ENCODE assay signal across 15 mouse cellular contexts in the genomic region with DNA sequence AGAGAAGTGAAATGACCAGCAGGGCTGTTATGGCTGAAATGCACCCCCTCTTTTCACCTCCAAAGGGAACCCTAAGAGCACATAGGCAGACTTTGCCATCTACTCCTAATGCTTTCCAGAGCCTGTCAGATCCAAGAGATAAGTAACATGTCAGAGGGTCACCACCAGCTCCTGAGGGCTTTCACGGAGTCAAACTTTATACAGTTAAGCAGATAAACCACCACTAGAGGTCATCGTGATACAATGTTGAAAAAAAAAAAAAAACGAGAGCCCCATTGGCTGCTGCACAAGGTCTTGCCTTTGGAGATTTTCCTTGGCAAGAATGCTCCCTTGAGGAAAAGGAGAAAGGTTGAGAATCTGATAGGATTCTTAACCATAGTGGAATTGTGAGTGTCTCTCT. TPM values are rescaled to one million over a fixed set of nuclear protein-coding genes. Genes with fewer than 3 reads are reported as not detected.
A peak's percentile ranks its signal among the peaks of the same experiment; 100 is the strongest.
DNase-seq lines count a peak whose midpoint lies in the region; ATAC-seq and TF ChIP-seq lines count a peak whose summit lies in the region.
"Had no signal": no experiment of that assay in that cellular context is flagged by ENCODE, and none has a peak within 500 bp of the region (broad histone marks: within the 10 kb centered on the region; RNA-seq: fewer than 3 reads in every experiment).

No protein-coding gene starts in this region.

- WGBS in midbrain, postnatal 0 days, result 1% methylated on average over 3 of the region's 3 CpGs
- WGBS in midbrain, embryonic 13.5 days, result 1% methylated on average over 3 of the region's 3 CpGs

- no peak overlapping the region for H3K4me3 ChIP-seq in gastrocnemius, adult 2 months
- H3K4me3 ChIP-seq in midbrain, postnatal 0 days (ENCODE audit: low read depth, low read length), result no peak overlapping the region
- H3K4me3 ChIP-seq in midbrain, embryonic 13.5 days (replicated peaks), result no peak overlapping the region
- H3K4me3 ChIP-seq: embryonic facial prominence, embryonic 12.5 days had no signal

- peaks cover 10% of the 10 kb centered on the region for H3K27me3 ChIP-seq in midbrain, postnatal 0 days (ENCODE audit: insufficient read depth, low read length)
- peaks cover 11% of the 10 kb centered on the region for H3K27me3 ChIP-seq in midbrain, embryonic 13.5 days
- no peaks in the 10 kb centered on the region for H3K27me3 ChIP-seq in splenic B cell, adult 2 months (ENCODE audit: control insufficient read depth, insufficient read depth, low read length, poor library complexity, severe bottlenecking)

- no peak overlapping the region for H3K9ac ChIP-seq in midbrain, postnatal 0 days (replicated peaks; ENCODE audit: low read length, poor library complexity, severe bottlenecking)
- no peak overlapping the region for H3K9ac ChIP-seq in midbrain, embryonic 13.5 days (replicated peaks)
- H3K9ac ChIP-seq: embryonic facial prominence, embryonic 12.5 days had no signal

- no peaks in the 10 kb centered on the region for H3K36me3 ChIP-seq in midbrain, postnatal 0 days (ENCODE audit: insufficient read depth, low read length)
- H3K36me3 ChIP-seq in midbrain, embryonic 13.5 days, result no peaks in the 10 kb centered on the region
- no peaks in the 10 kb centered on the region for H3K36me3 ChIP-seq in splenic B cell, adult 2 months (ENCODE audit: control insufficient read depth, insufficient read depth, low read length, poor library complexity, severe bottlenecking)
- H3K36me3 ChIP-seq: embryonic facial prominence, embryonic 12.5 days; G1E had no signal

- H3K27ac ChIP-seq in gastrocnemius, adult 2 months, result no peak overlapping the region
- no peak overlapping the region for H3K27ac ChIP-seq in midbrain, postnatal 0 days (ENCODE audit: low read depth, low read length)
- no peak overlapping the region for H3K27ac ChIP-seq in midbrain, embryonic 13.5 days
- H3K27ac ChIP-seq: embryonic facial prominence, embryonic 12.5 days had no signal

- no peak overlapping the region for H3K4me2 ChIP-seq in midbrain, postnatal 0 days (ENCODE audit: low read depth, low read length, poor library complexity, severe bottlenecking)
- no peak overlapping the region for H3K4me2 ChIP-seq in midbrain, embryonic 13.5 days (replicated peaks)
- H3K4me2 ChIP-seq: embryonic facial prominence, embryonic 12.5 days had no signal

- TF ChIP-seq CTCF in gastrocnemius, adult 2 months (IDR thresholded peaks at IDR 0.05), result peak; percentile 35; the same call in 1 of the 2 replicates
- TF ChIP-seq CTCF in midbrain, postnatal 0 days (IDR thresholded peaks at IDR 0.05), result peak; percentile 61

- peaks cover 11% of the 10 kb centered on the region; the same call in 1 of the 2 replicates for H3K4me1 ChIP-seq in midbrain, postnatal 0 days (ENCODE audit: insufficient read depth, low read length)
- H3K4me1 ChIP-seq in midbrain, embryonic 13.5 days (replicated peaks), result peaks cover 18% of the 10 kb centered on the region

- intact Hi-C loops in gastrocnemius, adult 2 months (cut with DNase I), result loop anchor here (5.0 kb wide), 1 partner anchor 266 kb away; no protein-coding TSS in a partner anchor
- intact Hi-C loops in left cerebral cortex, postnatal 4 days (cut with DNase I), result no loop called here

- ATAC-seq in midbrain, postnatal 0 days (ENCODE audit: low FRiP score), result no peak
- ATAC-seq in midbrain, embryonic 13.5 days, result no peak

- H3K9me3 ChIP-seq in midbrain, postnatal 0 days (ENCODE audit: low read length), result no peaks in the 10 kb centered on the region
- no peaks in the 10 kb centered on the region for H3K9me3 ChIP-seq in midbrain, embryonic 13.5 days
- H3K9me3 ChIP-seq: embryonic facial prominence, embryonic 12.5 days; G1E had no signal

- DNase-seq in gastrocnemius, adult 2 months, result no peak
- DNase-seq in gastrocnemius, postnatal 10 days, result no peak
- peak; percentile 44 for DNase-seq in midbrain, postnatal 0 days (ENCODE audit: low spot score)
- peak; percentile 34 for DNase-seq in embryo, embryonic 9.5 days (ENCODE audit: extremely low spot score)
- DNase-seq in splenic B cell, adult 2 months (ENCODE audit: low read depth, low spot score), result peak; percentile 13
- no peak for DNase-seq in left cerebral cortex, postnatal 4 days
- no peak for DNase-seq in thymus, postnatal 36 days
- DNase-seq: heart, postnatal 36 days; layer of hippocampus, adult 9-11 months; lung, adult 18-20 months; thymus, postnatal 25 days had no signal

RNA-seq across cellular contexts. Expression of a gene that starts 1.8 kb away (rescaled TPM):
- not detected for total RNA-seq in gastrocnemius, adult 2 months (2021)
- under 1 TPM in 1 of 2 experiments, not detected in 1; 0.09 TPM for total RNA-seq in gastrocnemius, postnatal 10 days (2021)
- 2.0 and 5.0 TPM in 2 replicates for total RNA-seq in midbrain, postnatal 0 days (2014; rRNA removed)
- 2.4 and 2.5 TPM in 2 replicates for polyA plus RNA-seq in midbrain, postnatal 0 days (2015; fragmentation: Nextera tagmentation; extraction: Ambion mirVana)
- 0.89 and 0.99 TPM in 2 replicates for polyA plus RNA-seq in midbrain, embryonic 13.5 days (2015; fragmentation: Nextera tagmentation; extraction: Ambion mirVana)
- total RNA-seq in left cerebral cortex, postnatal 4 days (2021), result under 1 TPM in 1 of 2 experiments, not detected in 1; 0.08 TPM
- polyA plus RNA-seq: G1E had no signal

RNA-seq across cellular contexts. Expression of a gene that starts 20.4 kb away (rescaled TPM):
- not detected for total RNA-seq in gastrocnemius, adult 2 months (2021)
- total RNA-seq in gastrocnemius, postnatal 10 days (2021), result under 1 TPM in 1 of 2 experiments, not detected in 1; 0.07 TPM
- 9.6 and 12.1 TPM in 2 replicates for total RNA-seq in midbrain, postnatal 0 days (2014; rRNA removed)
- 15.8 and 16.5 TPM in 2 replicates for polyA plus RNA-seq in midbrain, postnatal 0 days (2015; fragmentation: Nextera tagmentation; extraction: Ambion mirVana)
- 10.6 and 11.5 TPM in 2 replicates for polyA plus RNA-seq in midbrain, embryonic 13.5 days (2015; fragmentation: Nextera tagmentation; extraction: Ambion mirVana)
- 1 to 10 TPM; 3.4 to 3.9 TPM for total RNA-seq in left cerebral cortex, postnatal 4 days (2021)
- total RNA-seq: gastrocnemius, adult 8-10 months; heart, postnatal 36 days had no signal
- polyA plus RNA-seq: G1E had no signal

Comparison
In these comparisons a context has a peak if more than half of its experiments do, and no peak if none do; other contexts are left out.
1. DNase-seq: peak in midbrain, postnatal 0 days (single experiment), embryo, embryonic 9.5 days (single experiment) and splenic B cell, adult 2 months (single experiment); none in gastrocnemius, adult 2 months (single experiment), gastrocnemius, postnatal 10 days (single experiment), left cerebral cortex, postnatal 4 days (single experiment) and thymus, postnatal 36 days (0 of 2).